Mouse (Mus musculus) hindbrain, embryonic 16.5 days (tissue): ENCODE measurements at regions not wholly inside any gene's neighbourhood (a gene's known extent, or its start where the extent isn't known, plus 50 kb on each side); places are given as distances from the start of the nearest gene placed in this dataset.
A peak's percentile ranks its signal among the peaks of the same experiment; 100 is the strongest.

ENCODE experiments used
- ATAC-seq: fragments of 200-750 bp; cut with Nextera tagmentation; 2 replicates; pipeline ENCODE4 v1.8.0; 2017; ENCODE audit warnings: moderate TSS enrichment, moderate library complexity
- H3K27ac ChIP-seq: fragments of 300-500 bp; sonication (generic); 2 replicates; pipeline ENCODE4 v1.5.1; 2014; ENCODE audit warnings: low read depth, mild to moderate bottlenecking, control low read depth, low read length, moderate library complexity
- H3K27me3 ChIP-seq: fragments of 300-500 bp; sonication (generic); replicated peaks from 2 replicates; pipeline ENCODE4 v1.6.1; 2014; ENCODE audit warnings: low read length; ENCODE audit not compliant: control insufficient read depth, insufficient read depth
- H3K36me3 ChIP-seq: fragments of 300-500 bp; sonication (generic); 2 replicates; pipeline ENCODE4 v1.6.1; 2014; ENCODE audit warnings: mild to moderate bottlenecking, low read length, moderate library complexity, mixed read lengths; ENCODE audit not compliant: control insufficient read depth, insufficient read depth
- H3K4me1 ChIP-seq: fragments of 300-500 bp; sonication (generic); 2 replicates; pipeline ENCODE4 v1.6.1; 2014; ENCODE audit warnings: low read depth, low read length; ENCODE audit not compliant: control insufficient read depth, insufficient read depth
- H3K4me2 ChIP-seq: fragments of 300-500 bp; sonication (generic); 2 replicates; pipeline ENCODE4 v1.6.1; 2014; ENCODE audit warnings: mild to moderate bottlenecking, low read length, control low read depth, moderate library complexity
- H3K4me3 ChIP-seq: fragments of 300-500 bp; sonication (generic); 2 replicates; pipeline ENCODE4 v1.5.1; 2014; ENCODE audit warnings: mild to moderate bottlenecking, low read length, control low read depth, moderate library complexity
- H3K9ac ChIP-seq: fragments of 300-500 bp; sonication (generic); 2 replicates; pipeline ENCODE4 v1.6.1; 2014; ENCODE audit warnings: low read depth, mild to moderate bottlenecking, control low read depth, low read length, moderate library complexity
- H3K9me3 ChIP-seq: fragments of 300-500 bp; sonication (generic); 2 replicates; pipeline ENCODE4 v1.6.1; 2014; ENCODE audit warnings: mild to moderate bottlenecking, low read length, moderate library complexity; ENCODE audit not compliant: control insufficient read depth
- WGBS: fragments of 180-500 bp; shearing (Covaris S2); extraction: QIAGEN DNeasy Blood & Tissue Kit; methylation state at CpG from one replicate; pipeline ENCODE4 v1.1.7; 2014; 5-methylcytosine and 5-hydroxymethylcytosine counted together

DNA sequence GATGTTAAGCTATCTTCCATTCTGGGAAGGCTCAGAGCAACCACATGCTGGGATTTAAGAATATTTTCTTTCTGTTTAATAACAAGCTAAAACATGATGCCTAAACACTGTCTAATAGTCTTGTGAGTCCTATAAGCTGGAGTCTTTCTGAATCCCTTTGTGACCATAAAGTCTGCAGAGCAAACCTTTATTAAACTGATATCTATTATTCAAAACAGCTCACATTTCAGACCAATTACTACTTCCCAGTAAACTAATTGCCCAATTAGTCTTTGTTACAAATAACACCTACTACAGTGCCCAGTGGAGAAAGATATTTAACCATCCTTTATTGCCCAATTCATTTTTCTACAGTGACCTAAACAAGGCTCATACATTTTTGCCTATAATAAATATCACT lies 277.7 kb downstream of the Stxbp6 start:
- H3K9ac ChIP-seq = no peak overlapping the region
- no peak for ATAC-seq
- no peaks in the 10 kb centered on the region for H3K9me3 ChIP-seq

DNA sequence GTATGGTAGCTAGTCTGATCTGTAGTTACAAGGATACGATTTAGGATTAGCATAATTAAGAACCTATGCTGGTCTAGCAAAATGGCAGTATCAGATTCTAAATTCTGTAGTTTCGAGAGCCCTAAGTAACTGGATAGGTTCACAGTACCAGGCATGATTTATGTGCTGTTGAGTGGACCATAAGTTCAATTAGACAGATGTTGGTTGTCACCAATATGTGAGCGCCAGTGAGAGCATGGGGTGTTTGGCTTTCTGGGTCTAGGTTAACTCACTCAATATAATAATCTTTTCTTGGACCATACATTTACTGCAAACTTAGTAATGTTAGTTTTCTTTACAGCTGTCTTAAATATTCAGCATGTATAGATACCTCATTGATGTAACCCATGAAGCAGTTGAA lies 323.8 kb downstream of the Stxbp6 start:
- no peak overlapping the region for H3K9ac ChIP-seq
- no peak for ATAC-seq
- H3K4me3 ChIP-seq = no peak overlapping the region
- no peaks in the 10 kb centered on the region for H3K27me3 ChIP-seq
- no peaks in the 10 kb centered on the region for H3K9me3 ChIP-seq
- no peaks in the 10 kb centered on the region for H3K36me3 ChIP-seq
- WGBS = 87% methylated on average over 3 of the region's 3 CpGs
- no peak overlapping the region for H3K4me2 ChIP-seq
- H3K27ac ChIP-seq = no peak overlapping the region
- no peaks in the 10 kb centered on the region for H3K4me1 ChIP-seq

More for the DNA sequence above, 277.7 kb downstream of the Stxbp6 start:
- Histone ChIP-seq H3K27me3 (no peaks in the 10 kb centered on the region), H3K36me3 (no peaks in the 10 kb centered on the region), H3K4me1 (no peaks in the 10 kb centered on the region), H3K4me2 (no peak overlapping the region), H3K27ac (no peak overlapping the region), H3K4me3 (no peak overlapping the region)

DNA sequence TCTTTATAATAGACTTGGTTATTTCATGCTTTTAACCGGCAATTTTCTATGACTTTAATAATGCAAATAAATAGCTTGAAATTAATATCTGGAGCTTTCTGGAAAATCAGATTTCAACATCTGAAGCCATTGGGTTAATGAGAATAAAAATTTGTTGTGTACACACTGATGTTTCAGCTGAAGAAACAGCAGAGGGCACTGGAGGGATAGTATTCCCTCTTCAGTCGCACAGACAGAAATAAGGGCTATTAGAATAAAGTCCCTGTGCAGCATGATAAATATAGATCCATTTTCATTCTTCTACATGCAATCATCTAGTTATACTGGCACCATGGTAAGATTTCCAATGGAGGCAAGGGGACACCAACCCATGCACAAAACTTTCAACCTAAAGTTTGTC lies 347.7 kb downstream of the Stxbp6 start:
- 85% methylated on average over 2 of the region's 2 CpGs for WGBS
- Histone ChIP-seq H3K4me2 (no peak overlapping the region), H3K27ac (no peak overlapping the region), H3K9ac (no peak overlapping the region), H3K36me3 (no peaks in the 10 kb centered on the region), H3K4me1 (no peaks in the 10 kb centered on the region), H3K4me3 (no peak overlapping the region), H3K9me3 (no peaks in the 10 kb centered on the region), H3K27me3 (no peaks in the 10 kb centered on the region)
- ATAC-seq = peak; percentile 68; the same call in 1 of the 2 replicates
